Mouse (Mus musculus) neural tube, embryonic 13.5 days (tissue): ENCODE measurements around the gene Nfkbib. TPM values are rescaled to one million over a fixed set of nuclear protein-coding genes. Genes with fewer than 3 reads are reported as not detected.

Experiments used
- ATAC-seq: fragments of 200-750 bp; cut with Nextera tagmentation; 2 replicates; pipeline ENCODE4 v1.8.0; 2017; ENCODE audit warnings: low read depth, mild to moderate bottlenecking, moderate TSS enrichment, moderate library complexity
- H3K27ac ChIP-seq: fragments of 300-500 bp; sonication (generic); replicated peaks from 2 replicates; pipeline ENCODE4 v1.5.1; 2015; ENCODE audit warnings: moderate library complexity, mild to moderate bottlenecking, inconsistent platforms
- H3K27me3 ChIP-seq: fragments of 300-500 bp; sonication (generic); 2 replicates; pipeline ENCODE4 v1.6.1; 2015; ENCODE audit warnings: mild to moderate bottlenecking, inconsistent platforms
- H3K36me3 ChIP-seq: fragments of 300-500 bp; sonication (generic); 2 replicates; pipeline ENCODE4 v1.6.1; 2015; ENCODE audit warnings: mild to moderate bottlenecking, inconsistent platforms
- H3K4me1 ChIP-seq: fragments of 300-500 bp; sonication (generic); replicated peaks from 2 replicates; pipeline ENCODE4 v1.6.1; 2015; ENCODE audit warnings: inconsistent platforms
- H3K4me2 ChIP-seq: fragments of 300-500 bp; sonication (generic); 2 replicates; pipeline ENCODE4 v1.6.1; 2015; ENCODE audit warnings: inconsistent platforms, mild to moderate bottlenecking, moderate library complexity
- H3K4me3 ChIP-seq: fragments of 300-500 bp; sonication (generic); 2 replicates; pipeline ENCODE4 v1.5.1; 2015; ENCODE audit warnings: mild to moderate bottlenecking, inconsistent platforms
- H3K9ac ChIP-seq: fragments of 300-500 bp; sonication (generic); 2 replicates; pipeline ENCODE4 v1.6.1; 2015; ENCODE audit warnings: moderate library complexity, mild to moderate bottlenecking, inconsistent platforms
- H3K9me3 ChIP-seq: fragments of 300-500 bp; sonication (generic); 2 replicates; pipeline ENCODE4 v1.6.1; 2016; ENCODE audit warnings: inconsistent platforms
- WGBS: fragments of 180-500 bp; shearing (Covaris S2); methylation state at CpG from one replicate; pipeline ENCODE4 v1.1.7; 2015; 5-methylcytosine and 5-hydroxymethylcytosine counted together
- polyA plus RNA-seq: library from polyadenylated mRNA; unstranded; fragments of >200 nt; fragmentation: Nextera tagmentation; extraction: Ambion mirVana; gene quantifications from 2 replicates; pipeline ENCODE4 v1.2.1, GENCODE M21; 2015

The Nfkbib gene
- polyA plus RNA-seq, result 63.4 and 67.7 TPM in 2 replicates

DNA sequence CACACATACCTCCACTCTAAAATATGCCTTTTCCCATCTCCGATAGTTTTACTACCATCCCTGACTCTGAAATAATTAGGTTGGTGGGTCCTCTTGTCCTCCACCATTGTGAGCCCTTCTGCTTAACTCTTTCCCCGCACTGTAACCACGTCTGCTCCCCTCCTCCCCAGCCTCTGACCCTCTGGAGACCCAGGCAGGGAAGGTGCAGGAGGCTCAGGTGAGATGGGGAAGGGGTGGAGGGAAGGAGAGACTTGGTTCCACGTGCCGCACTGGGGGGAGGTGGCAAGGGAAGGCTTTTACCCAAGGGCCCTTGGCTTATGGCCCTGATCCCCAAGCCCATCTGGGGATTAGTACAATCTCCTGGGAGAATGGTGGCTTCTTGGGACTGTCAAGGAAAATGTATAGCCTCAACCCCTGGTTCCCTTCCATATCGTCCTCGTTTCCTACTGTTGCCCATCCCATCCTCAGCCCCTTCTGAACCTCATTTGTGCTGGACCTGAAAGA lies at the start of gene Nfkbib:
Gene Nfkbib (minus strand): TSS at position 51 of the 504 bp plus-strand sequence.
- H3K4me2 ChIP-seq, result peak within 1 kb of the TSS; percentile 74
- H3K9me3 ChIP-seq, result no peaks in the 10 kb centered on the region
- no peaks in the 10 kb centered on the region for H3K27me3 ChIP-seq
- H3K4me3 ChIP-seq, result peak within 1 kb of the TSS; percentile 73
- 70% methylated on average over 7 of the region's 7 CpGs for WGBS
- H3K9ac ChIP-seq, result peak within 1 kb of the TSS; percentile 89
- H3K36me3 ChIP-seq, result peaks cover 16% of the 10 kb centered on the region
- H3K27ac ChIP-seq, result no peak within 1 kb of the TSS
- peaks cover 41% of the 10 kb centered on the region for H3K4me1 ChIP-seq
- no peak for ATAC-seq

DNA sequence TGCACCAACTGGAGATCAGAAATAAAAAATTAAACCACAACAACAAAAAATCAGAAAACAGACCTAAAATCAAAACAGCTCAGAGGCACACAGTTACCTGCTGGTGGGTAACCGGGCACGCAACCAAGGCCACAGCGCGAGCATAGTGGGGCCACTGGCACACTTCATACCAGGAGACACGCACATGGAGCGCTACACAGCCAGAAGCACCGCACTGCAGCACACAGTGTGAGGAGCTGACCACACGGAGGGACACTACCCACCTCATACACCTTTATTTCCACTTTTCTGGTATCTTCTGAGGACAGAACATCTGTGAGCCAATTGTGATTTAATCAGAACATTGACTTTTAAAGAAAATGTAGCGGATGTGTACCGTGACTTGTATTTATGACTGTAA lies 49.6 kb upstream of the Nfkbib start:
- Histone ChIP-seq H3K27ac (no peak overlapping the region), H3K9me3 (no peaks in the 10 kb centered on the region), H3K4me1 (peaks cover 93% of the 10 kb centered on the region)

DNA sequence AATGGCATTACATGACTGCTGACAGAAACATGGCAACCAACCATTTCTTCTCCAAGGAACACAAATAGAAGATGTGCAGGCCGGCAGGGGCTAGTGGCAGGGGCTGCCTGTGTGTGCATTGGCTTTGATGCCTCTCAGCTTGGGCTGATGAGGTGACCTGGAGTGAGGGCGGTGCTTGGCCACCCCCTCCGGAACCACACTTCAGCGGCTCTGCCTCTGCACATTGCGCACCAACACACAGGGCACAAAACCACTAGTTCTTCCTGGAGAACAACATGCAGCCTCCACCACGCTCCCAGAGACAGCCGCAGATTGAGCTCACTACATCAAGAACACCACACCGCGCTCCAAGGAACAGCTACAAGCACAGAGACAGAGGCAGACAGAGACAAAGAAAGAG lies 48.9 kb upstream of the Nfkbib start:
- Histone ChIP-seq H3K4me2 (no peak overlapping the region), H3K4me1 (peaks cover 92% of the 10 kb centered on the region), H3K9me3 (no peaks in the 10 kb centered on the region), H3K27me3 (no peaks in the 10 kb centered on the region), H3K4me3 (no peak overlapping the region), H3K27ac (no peak overlapping the region), H3K36me3 (peaks cover 91% of the 10 kb centered on the region), H3K9ac (peak overlapping the region; percentile 31; the same call in 1 of the 2 replicates)
- no peak for ATAC-seq
- WGBS, result 89% methylated on average over 9 of the region's 9 CpGs

More for the DNA sequence above, 49.6 kb upstream of the Nfkbib start:
- WGBS, result 94% methylated on average over 10 of the region's 10 CpGs
- Histone ChIP-seq H3K27me3 (no peaks in the 10 kb centered on the region), H3K9ac (peak overlapping the region; percentile 34; the same call in 1 of the 2 replicates), H3K36me3 (peaks cover 99% of the 10 kb centered on the region), H3K4me2 (no peak overlapping the region), H3K4me3 (no peak overlapping the region)
- ATAC-seq, result no peak

DNA sequence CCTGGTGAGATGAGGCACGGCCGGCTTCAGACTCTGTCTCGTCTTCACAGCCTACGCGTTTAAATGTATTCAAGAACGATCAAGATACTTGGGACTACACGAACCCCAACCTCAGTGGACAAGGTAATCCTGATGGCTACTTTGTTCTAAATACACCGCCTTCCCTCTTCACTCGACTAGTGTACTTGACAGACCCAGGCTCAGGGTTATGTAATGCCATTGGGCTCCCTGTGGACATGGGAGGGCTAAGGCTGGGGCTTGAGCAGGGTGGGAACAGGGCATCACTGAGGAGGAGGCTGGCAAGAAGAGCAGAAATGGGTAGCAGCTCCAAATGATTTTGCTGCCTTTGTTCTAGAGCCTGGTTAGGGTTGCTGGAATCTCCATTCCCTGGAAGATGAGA lies 47.9 kb upstream of the Nfkbib start:
- Histone ChIP-seq H3K4me2 (no peak overlapping the region), H3K4me1 (peaks cover 83% of the 10 kb centered on the region), H3K27me3 (no peaks in the 10 kb centered on the region), H3K36me3 (peaks cover 82% of the 10 kb centered on the region), H3K9ac (0 out of 2 replicates have a peak overlapping the region, but pooled peaks have one; percentile 31), H3K9me3 (no peaks in the 10 kb centered on the region), H3K27ac (no peak overlapping the region), H3K4me3 (no peak overlapping the region)
- 90% methylated on average over 9 of the region's 9 CpGs for WGBS
- ATAC-seq, result no peak

DNA sequence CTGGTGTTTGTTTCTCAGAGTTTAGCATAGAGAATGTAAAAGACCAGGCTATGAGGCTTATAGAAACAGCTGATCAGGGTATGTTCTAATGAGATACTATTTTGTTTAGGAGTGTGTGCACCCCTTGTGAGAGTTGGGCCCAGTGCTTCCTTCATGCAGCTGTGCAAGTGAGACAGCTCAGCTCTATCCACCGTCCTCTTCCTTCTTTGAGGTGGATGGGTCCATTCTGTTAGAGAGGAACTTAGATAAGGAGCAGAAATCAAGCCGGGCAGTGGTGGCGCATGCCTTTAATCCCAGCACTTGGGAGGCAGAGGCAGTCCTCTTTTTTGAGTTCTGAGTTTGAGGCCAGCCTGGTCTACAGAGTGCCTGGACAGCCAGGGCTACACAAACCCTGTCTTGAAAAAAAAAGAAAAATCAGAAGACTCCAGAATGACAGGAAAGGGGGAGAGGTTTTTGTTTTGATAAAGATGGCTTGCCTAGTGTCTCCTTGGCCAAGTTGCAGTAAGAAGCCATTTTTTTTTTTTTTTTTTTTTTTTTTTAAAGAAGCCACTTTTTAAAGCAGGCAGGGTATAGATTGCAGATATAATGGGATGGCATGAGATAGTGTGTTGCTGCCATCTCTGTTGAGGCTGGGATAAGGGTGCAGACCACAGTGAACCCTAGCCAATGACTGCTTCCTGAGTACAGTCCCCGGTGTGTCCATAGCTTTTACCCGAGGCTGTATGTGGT lies 47.2 kb upstream of the Nfkbib start:
- H3K4me1 ChIP-seq, result peaks cover 75% of the 10 kb centered on the region

DNA sequence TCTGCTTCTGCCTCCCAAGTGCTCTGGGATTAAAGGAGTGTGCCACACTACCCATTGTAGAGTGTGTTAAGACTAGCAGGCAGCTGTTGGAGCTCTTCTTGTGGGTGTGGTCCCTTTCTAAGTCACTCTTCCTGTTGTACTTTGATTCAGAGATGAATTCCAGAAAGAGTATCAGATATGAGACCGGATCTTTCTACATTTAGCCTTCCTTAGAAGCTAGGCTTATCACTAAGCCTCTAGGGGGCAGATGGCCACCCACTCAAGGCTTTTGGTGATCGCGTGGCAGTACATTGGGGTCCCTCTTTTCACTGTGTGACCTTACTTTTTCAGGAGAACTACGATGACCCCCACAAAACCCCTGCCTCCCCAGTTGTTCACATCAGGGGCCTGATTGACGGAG lies 45.6 kb upstream of the Nfkbib start:
- Histone ChIP-seq H3K36me3 (peaks cover 59% of the 10 kb centered on the region), H3K4me2 (peak overlapping the region; percentile 93), H3K4me1 (peaks cover 68% of the 10 kb centered on the region), H3K27me3 (no peaks in the 10 kb centered on the region), H3K4me3 (peak overlapping the region; percentile 73), H3K27ac (no peak overlapping the region), H3K9ac (peak overlapping the region; percentile 94), H3K9me3 (no peaks in the 10 kb centered on the region)
- 85% methylated on average over 5 of the region's 5 CpGs for WGBS
- no peak for ATAC-seq

More for the DNA sequence above, 47.2 kb upstream of the Nfkbib start:
- Histone ChIP-seq H3K36me3 (peaks cover 74% of the 10 kb centered on the region), H3K9ac (no peak overlapping the region; the same call in 1 of the 2 replicates), H3K9me3 (no peaks in the 10 kb centered on the region), H3K27me3 (no peaks in the 10 kb centered on the region), H3K4me3 (no peak overlapping the region), H3K27ac (no peak overlapping the region), H3K4me2 (no peak overlapping the region)
- no peak for ATAC-seq
- 90% methylated on average over 5 of the region's 5 CpGs for WGBS

DNA sequence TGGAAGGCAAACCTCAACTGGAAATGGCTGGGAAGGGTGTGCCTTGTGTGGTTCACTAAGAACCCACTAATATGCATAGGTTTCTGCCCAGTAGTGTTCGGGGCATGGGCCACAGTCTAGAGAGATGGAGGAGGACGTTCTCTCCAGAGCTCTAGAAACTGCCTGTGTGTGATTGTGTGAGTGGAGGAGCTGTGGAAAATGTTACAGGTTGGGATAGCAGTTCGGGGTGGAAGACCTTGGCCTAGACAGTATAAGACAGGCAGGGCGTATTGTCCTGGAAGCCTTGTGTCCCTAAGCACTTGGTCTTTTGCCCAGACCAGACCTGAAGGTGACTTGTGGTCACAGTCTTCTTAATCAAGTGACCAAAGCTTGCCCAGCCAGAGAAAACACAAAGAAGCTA lies 45.1 kb upstream of the Nfkbib start:
- peak overlapping the region; percentile 94 for H3K9ac ChIP-seq
- H3K4me3 ChIP-seq, result peak overlapping the region; percentile 73
- peaks cover 54% of the 10 kb centered on the region for H3K36me3 ChIP-seq
- no peak for ATAC-seq
- WGBS, result 82% methylated on average over 4 of the region's 4 CpGs
- no peaks in the 10 kb centered on the region for H3K27me3 ChIP-seq
- no peaks in the 10 kb centered on the region for H3K9me3 ChIP-seq
- peaks cover 68% of the 10 kb centered on the region for H3K4me1 ChIP-seq
- peak overlapping the region; percentile 93 for H3K4me2 ChIP-seq
- H3K27ac ChIP-seq, result 0 out of 2 replicates have a peak overlapping the region, but pooled peaks have one; percentile 2

DNA sequence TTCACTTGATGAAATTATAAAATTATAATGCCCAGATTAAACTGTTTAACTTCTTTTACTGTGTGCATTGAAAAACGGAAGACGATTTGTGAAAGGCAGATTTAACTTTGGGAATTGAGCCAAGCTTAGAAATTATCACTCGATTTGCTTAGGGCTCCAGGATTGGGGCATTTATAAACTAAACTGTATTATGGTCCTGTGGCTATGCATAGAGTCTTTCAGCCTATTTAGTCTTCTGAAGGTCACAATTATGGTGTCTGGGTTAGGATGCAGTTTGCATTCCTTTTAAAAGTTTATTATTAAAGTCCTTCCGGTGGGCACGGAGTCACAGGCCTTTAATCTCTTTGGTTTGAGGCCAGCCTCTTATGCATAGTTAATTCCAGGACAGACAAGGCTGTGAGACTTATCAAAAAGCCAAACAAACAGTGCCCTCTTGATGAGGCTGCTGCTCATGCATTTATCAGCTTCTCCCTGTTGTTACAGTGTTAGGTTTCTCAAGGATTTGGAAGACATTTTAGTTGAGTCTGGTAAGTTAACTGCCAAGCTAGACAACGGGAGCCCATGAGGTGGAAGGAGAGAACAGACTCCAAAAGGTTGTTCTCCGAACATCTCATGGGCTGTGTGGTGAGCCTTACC lies 44.4 kb upstream of the Nfkbib start:
- Histone ChIP-seq H3K4me2 (peak overlapping the region; percentile 93), H3K4me3 (peak overlapping the region; percentile 73), H3K27ac (peak overlapping the region; percentile 100; the same call in 1 of the 2 replicates), H3K36me3 (peaks cover 47% of the 10 kb centered on the region), H3K4me1 (peaks cover 61% of the 10 kb centered on the region), H3K9me3 (no peaks in the 10 kb centered on the region), H3K9ac (peak overlapping the region; percentile 94), H3K27me3 (no peaks in the 10 kb centered on the region)
- 11% methylated on average over 7 of the region's 7 CpGs for WGBS
- ATAC-seq, result no peak

DNA sequence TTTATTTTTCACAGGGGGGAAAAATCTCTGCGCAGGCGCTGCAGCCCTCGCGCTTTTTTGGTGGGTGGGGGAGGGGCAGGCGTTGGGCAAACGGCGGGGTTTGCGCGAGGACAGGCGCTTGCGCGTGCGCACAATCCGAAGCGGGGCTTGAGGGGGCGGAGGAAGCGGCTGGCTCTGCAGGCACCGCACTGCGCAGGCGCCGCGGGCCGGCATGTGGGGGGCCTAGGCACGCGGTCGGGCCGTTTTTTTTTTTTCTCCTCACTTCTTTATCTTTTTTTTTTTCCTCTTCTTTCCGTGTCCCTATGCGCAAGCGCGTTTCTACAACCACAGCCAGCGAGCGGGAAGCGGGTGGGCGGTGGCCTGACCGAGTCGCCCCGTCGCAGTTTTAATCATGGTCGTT lies 43.9 kb upstream of the Nfkbib start:
- peak overlapping the region; percentile 73 for H3K4me3 ChIP-seq
- peaks cover 55% of the 10 kb centered on the region for H3K4me1 ChIP-seq
- peak overlapping the region; percentile 100 for H3K27ac ChIP-seq
- peak; percentile 44 for ATAC-seq
- H3K9ac ChIP-seq, result peak overlapping the region; percentile 94
- H3K36me3 ChIP-seq, result peaks cover 42% of the 10 kb centered on the region
- H3K4me2 ChIP-seq, result peak overlapping the region; percentile 93
- H3K27me3 ChIP-seq, result no peaks in the 10 kb centered on the region
- H3K9me3 ChIP-seq, result no peaks in the 10 kb centered on the region
- under 1% methylated on average over 40 of the region's 40 CpGs for WGBS

DNA sequence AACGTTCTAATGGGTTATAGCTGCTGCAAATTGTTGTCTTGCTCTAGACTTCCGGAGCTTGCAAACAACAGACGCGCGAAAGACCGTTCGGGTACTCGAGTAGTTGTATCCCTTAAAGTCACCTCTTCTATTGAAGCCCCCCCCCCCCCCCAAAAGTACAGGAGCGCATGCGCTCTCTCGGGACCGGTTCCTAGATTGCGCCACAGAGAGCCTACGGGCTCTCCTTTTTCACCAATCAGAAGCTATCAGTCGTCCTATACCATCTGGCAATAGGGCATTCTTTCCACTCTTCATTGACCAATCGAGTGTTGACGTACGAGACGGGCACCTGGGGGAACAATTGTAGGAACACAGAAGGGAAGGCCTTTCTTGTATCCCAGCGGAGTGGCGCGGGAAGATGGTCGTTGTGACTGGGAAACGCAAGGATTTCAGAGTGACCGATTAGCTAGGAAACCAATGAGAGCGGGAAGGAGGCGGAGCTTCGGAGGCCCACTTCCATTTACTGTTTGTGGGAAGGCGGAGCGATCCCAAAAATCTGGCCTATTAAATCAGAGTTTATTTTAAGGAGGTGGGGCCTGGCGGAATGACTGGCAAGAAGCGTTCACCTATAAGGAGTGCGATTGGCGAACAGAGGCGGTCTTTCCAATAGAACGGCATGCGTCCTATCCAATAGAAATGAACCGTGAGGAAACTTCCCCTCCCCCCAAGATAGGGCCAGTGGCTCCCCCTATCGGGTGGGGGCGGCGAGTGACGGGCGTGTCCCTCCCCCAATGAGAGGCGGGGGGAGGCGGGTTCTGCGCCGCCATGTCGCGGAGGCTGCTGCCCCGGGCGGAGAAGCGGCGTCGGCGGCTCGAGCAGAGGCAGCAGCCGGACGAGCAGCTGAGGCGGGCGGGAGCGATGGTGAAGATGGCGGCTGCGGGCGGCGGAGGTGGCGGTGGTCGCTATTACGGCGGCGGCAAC lies 43.1 kb upstream of the Nfkbib start:
- H3K4me3 ChIP-seq, result peak overlapping the region; percentile 73
- peak; percentile 93 for ATAC-seq

DNA sequence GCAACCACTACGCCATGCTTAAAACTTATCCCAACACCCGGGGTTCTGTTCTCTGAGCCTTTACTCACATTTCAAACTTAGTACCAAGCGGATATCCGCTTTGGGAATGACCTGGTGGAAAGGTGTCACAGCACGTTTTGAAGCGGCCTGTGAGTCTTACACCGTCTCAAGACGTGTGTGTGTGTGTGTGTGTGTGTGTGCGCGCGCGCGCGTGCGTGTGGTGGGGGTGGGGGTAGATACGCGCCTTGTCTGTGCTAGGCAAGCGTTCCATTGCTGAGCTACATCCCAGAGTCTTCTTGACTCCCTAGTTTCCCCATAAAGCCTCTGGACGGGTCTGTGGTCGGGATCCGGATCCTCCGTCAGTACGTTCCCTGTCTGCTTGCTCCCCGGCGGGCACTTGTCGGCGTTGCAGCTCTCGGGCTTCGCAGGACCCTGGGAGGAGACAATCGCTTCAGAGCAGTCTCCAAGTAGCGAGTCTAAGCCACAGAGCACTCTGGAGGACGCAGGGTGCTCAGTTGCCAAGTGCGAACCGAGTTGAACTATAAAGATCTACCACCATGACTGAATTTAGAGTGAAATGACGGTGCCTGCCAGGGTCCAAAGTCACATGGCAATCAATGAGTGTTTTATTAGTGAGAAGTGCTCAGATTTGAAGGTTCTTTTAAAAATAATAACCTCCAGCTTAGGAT lies 42.2 kb upstream of the Nfkbib start:
- H3K27me3 ChIP-seq, result no peaks in the 10 kb centered on the region
- peaks cover 25% of the 10 kb centered on the region for H3K36me3 ChIP-seq
- 2% methylated on average over 35 of the region's 35 CpGs for WGBS
- peak overlapping the region; percentile 73 for H3K4me3 ChIP-seq
- ATAC-seq, result peak; percentile 23
- H3K4me1 ChIP-seq, result peaks cover 40% of the 10 kb centered on the region
- peak overlapping the region; percentile 97 for H3K4me2 ChIP-seq
- peak overlapping the region; percentile 91 for H3K9ac ChIP-seq
- no peaks in the 10 kb centered on the region for H3K9me3 ChIP-seq
- peak overlapping the region; percentile 100 for H3K27ac ChIP-seq

More for the DNA sequence above, 43.1 kb upstream of the Nfkbib start:
- Histone ChIP-seq H3K36me3 (peaks cover 33% of the 10 kb centered on the region), H3K9ac (peak overlapping the region; percentile 94), H3K27me3 (no peaks in the 10 kb centered on the region), H3K4me1 (peaks cover 47% of the 10 kb centered on the region), H3K4me2 (peak overlapping the region; percentile 97), H3K9me3 (no peaks in the 10 kb centered on the region), H3K27ac (peak overlapping the region; percentile 100)
- WGBS, result under 1% methylated on average over 70 of the region's 70 CpGs
